Comparison of ENCODE assay signal across 10 mouse cellular contexts in the genomic region with DNA sequence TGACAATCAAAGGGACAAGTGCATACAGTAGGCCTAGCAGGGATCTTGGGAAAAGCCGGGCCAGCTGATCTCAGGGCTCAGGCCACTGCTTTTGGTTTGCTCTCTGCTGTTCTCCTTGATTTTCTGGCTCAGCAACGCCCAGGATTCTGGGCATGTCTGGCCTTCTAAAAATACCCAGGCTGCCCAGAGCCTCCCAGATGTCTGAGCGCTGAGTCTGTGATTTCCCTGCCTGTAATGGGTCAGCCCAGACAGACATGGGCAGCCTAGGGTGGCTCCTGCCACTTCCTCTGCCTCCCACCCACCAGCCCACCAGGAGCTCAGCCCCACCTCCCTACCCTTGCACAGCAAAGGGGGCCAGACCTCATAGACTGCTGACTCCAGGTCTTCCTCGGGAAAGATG. TPM values are rescaled to one million over a fixed set of nuclear protein-coding genes. Genes with fewer than 3 reads are reported as not detected.
DNase-seq lines count a peak whose midpoint lies in the region.
"Had no signal": no experiment of that assay in that cellular context is flagged by ENCODE, and none has a peak within 500 bp of the region (broad histone marks: within the 10 kb centered on the region; RNA-seq: fewer than 3 reads in every experiment).

No protein-coding gene starts in this region.

- intact Hi-C loops in gastrocnemius, postnatal 36 days (cut with DNase I) = no loop called here
- intact Hi-C loops in heart, postnatal 25 days (cut with DNase I) = no loop called here

- DNase-seq in gastrocnemius, adult 18-20 months (ENCODE audit: low spot score) = peak; percentile 55
- no peak for DNase-seq in gastrocnemius, postnatal 10 days
- DNase-seq in 3T3-L1 (ENCODE audit: low read depth, low spot score) = peak; percentile 5
- peak; percentile 34 to 41 for DNase-seq in gastrocnemius, postnatal 36 days
- peak; percentile 48 for DNase-seq in heart, postnatal 25 days (ENCODE audit: low spot score)
- no peak for DNase-seq in urinary bladder, postnatal 25 days (ENCODE audit: low spot score)
- no peak for DNase-seq in thymus, postnatal 14 days
- no peak for DNase-seq in embryo, embryonic 10.5 days (ENCODE audit: low spot score)
- DNase-seq: cerebellum, adult 2 months; liver, embryonic 13.5 days had no signal

RNA-seq across cellular contexts. Expression of gene Fchsd2, which starts 4.0 kb away (rescaled TPM):
- 1 to 10 TPM; 5.2 to 6.3 TPM for total RNA-seq in gastrocnemius, adult 18-20 months (2021)
- total RNA-seq in gastrocnemius, postnatal 10 days (2021) = 10 to 100 TPM; 13.6 to 18.6 TPM
- total RNA-seq in gastrocnemius, postnatal 36 days (2021) = 1 to 10 TPM; 4.4 to 4.8 TPM
- total RNA-seq in heart, postnatal 25 days (2021) = 10 to 100 TPM; 20.1 to 29.1 TPM

Comparison
In these comparisons a context has a peak if more than half of its experiments do, and no peak if none do; other contexts are left out.
1. DNase-seq: peak in gastrocnemius, adult 18-20 months (single experiment), 3T3-L1 (single experiment), gastrocnemius, postnatal 36 days (2 of 2) and heart, postnatal 25 days (single experiment); none in gastrocnemius, postnatal 10 days (single experiment), urinary bladder, postnatal 25 days (single experiment), thymus, postnatal 14 days (single experiment) and embryo, embryonic 10.5 days (single experiment).